Mouse (Mus musculus) brain, adult 10 weeks (tissue): ENCODE measurements around the gene Uggt1. TPM values are rescaled to one million over a fixed set of nuclear protein-coding genes. Genes with fewer than 3 reads are reported as not detected.

Experiments
- polyA plus RNA-seq: library from polyadenylated mRNA; stranded (reverse); fragments of 350-450 nt; fragmentation: Illumina TruSeq; extraction: RNeasy Lipid Tissue Mini Kit (QIAGEN cat#74804); gene quantifications from one replicate; pipeline ENCODE4 v1.2.3, GENCODE M21; 2015; ENCODE audit warnings: low read depth, low replicate concordance

Gene Uggt1
- 19.8 TPM for polyA plus RNA-seq

GRCm38 (mm10) chr1:36244058-36244827 lies at the start of gene Uggt1:
Gene Uggt1, minus strand, starts transcription at chr1:36244720.

GRCm38 (mm10) chr1:36274455-36274854 lies 29.9 kb upstream of the Uggt1 start, which contains the start of gene Neurl3:
Gene Neurl3, minus strand, starts transcription at chr1:36274679.

Other genes starting within 250 kb of the Uggt1 start
- 38.3 TPM for gene Hs6st1, start 176.3 kb downstream of the Uggt1 start, polyA plus RNA-seq
- 1.5 TPM for gene Neurl3, start 30.0 kb upstream of the Uggt1 start, polyA plus RNA-seq
- 10.4 TPM for gene Arid5a, start 63.0 kb upstream of the Uggt1 start, polyA plus RNA-seq
- 52.7 TPM for gene Kansl3, start 124.5 kb upstream of the Uggt1 start, polyA plus RNA-seq
- gene Fer1l5, start 127.6 kb upstream of the Uggt1 start, polyA plus RNA-seq, result not detected
- 31.0 TPM for gene Lman2l, start 200.6 kb upstream of the Uggt1 start, polyA plus RNA-seq
- 5.3 TPM for gene Cnnm4, start 226.9 kb upstream of the Uggt1 start, polyA plus RNA-seq